Mouse (Mus musculus): Measurements from ENCODE around the gene Hoxc10. TPM values are rescaled to one million over a fixed set of nuclear protein-coding genes. Genes with fewer than 3 reads are reported as not detected.
A peak's percentile ranks its signal among the peaks of the same experiment; 100 is the strongest.

Hoxc10 gene
- polyA plus RNA-seq, 1 experiment = 0.28 TPM

DNA sequence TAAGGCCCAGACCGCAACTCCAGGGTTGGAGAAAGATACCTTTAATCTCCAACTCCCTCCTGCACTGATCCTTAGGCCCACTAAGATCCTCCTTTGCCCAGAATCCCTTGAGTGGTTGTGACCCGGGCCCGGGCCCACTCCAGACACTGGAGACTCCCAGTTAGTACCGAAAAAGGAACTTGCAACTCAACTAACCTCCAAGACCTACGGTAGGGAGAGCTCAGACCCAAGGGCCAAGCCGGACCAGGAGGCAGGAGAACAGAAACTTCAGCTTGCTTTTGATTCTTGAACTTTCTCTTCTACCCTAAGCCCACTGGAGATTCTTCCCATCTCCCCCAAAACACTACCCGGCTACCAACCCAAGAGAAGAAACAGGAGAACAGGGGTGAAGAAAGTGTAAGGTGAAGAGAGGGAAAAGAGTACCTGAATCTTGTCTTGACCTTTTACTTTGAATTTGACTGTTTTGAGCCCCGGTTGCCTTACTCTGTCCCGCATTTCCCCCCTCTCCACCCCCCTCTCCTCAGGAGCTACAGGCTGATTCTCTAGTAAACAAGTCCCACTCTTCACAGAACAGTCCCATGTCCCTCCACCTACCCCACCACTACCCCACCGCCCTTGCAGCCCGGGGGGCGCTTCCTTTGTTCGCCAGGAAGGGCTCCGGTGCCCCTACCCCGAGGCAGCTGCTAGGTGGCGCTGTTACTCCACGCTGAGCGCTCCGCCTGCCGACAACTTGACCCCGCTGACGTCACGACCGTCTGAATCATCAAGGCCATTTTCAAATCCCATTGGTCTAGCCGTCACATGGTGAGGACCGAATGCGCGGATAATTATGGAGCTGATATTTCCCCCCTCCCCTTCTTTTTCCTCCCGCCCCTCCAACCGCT, 462 bp upstream of the Hoxc10 start:
- TF ChIP-seq POLR2A (IDR thresholded peaks at IDR 0.05; ENCODE audit: borderline replicate concordance, low read depth, low read length) (no peak), CTCF (IDR thresholded peaks at IDR 0.05; ENCODE audit: low read depth, low read length) (no peak)
- peaks cover 6% of the 10 kb centered on the region; the same call in 1 of the 2 replicates for H3K4me1 ChIP-seq (ENCODE audit: control insufficient read depth, insufficient read depth, low read length)
- no peak overlapping the region for H3K4me3 ChIP-seq (ENCODE audit: insufficient read depth, low read length)

DNA sequence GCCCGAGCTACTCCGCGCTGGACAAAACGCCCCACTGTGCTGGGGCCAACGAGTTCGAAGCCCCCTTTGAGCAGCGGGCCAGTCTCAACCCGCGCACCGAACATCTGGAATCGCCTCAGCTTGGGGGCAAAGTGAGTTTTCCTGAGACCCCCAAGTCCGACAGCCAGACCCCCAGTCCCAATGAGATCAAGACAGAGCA, 615 bp downstream of the Hoxc10 start, which contains the start of gene Hoxc5:
Gene Hoxc5, plus strand, starts transcription at position 132 of the 199 bp plus-strand sequence.
- H3K4me1 ChIP-seq (ENCODE audit: control insufficient read depth, insufficient read depth, low read length) = peaks cover 6% of the 10 kb centered on the region; the same call in 1 of the 2 replicates
- no peak within 1 kb of the TSS for H3K27ac ChIP-seq (ENCODE audit: insufficient read depth, low read depth, low read length)
- H3K4me3 ChIP-seq (ENCODE audit: insufficient read depth, low read length) = no peak within 1 kb of the TSS
- TF ChIP-seq POLR2A (IDR thresholded peaks at IDR 0.05; ENCODE audit: borderline replicate concordance, low read depth, low read length) (no peak), CTCF (IDR thresholded peaks at IDR 0.05; ENCODE audit: low read depth, low read length) (no peak)

More for the DNA sequence above, 462 bp upstream of the Hoxc10 start:
- H3K27ac ChIP-seq (ENCODE audit: insufficient read depth, low read depth, low read length) = no peak overlapping the region

DNA sequence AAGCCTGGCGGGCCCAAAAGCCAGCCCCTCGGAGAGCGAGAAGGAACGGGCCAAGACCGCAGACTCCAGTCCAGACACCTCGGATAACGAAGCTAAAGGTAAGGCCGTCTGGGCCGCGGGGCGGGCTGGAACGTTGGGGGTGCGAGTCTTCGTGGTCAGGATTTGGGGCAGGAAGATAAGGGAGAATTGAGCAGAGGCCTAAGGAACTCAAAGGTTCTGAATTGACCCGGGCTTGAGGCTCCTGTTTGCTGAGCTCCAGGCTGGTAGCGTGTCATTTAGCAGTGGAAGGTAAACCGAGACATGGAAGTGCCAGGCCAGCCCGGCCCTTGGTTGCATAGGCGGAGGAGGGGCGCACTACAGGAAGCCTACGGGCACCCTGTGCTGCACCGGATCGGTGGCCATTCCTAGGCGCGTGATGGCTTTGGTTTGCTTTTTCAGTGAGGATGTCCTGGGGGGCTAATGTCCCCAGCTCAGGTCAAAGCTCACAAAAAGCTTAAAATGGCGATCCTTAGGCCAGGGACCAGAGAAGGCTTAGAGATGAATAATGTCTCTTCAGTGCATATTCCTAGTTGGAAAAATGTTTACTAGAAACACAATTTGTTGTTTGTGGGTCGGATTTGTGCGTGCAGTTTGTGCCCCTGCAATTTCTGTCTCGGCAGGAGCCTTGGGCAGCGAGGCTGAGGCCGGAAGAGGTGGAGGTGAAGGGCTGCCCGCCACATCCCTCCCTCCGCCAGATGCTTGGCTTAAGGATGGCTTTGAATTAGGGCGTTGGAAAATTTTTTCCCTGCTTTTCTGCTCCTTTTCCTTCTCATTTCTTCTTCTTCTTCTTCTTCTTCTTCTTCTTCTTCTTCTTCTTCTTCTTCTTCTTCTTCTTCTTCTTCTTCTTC, 1.2 kb downstream of the Hoxc10 start:
- Histone ChIP-seq H3K4me3 (ENCODE audit: insufficient read depth, low read length) (no peak overlapping the region), H3K4me1 (ENCODE audit: control insufficient read depth, insufficient read depth, low read length) (peaks cover 6% of the 10 kb centered on the region; the same call in 1 of the 2 replicates), H3K27ac (ENCODE audit: insufficient read depth, low read depth, low read length) (no peak overlapping the region)
- TF ChIP-seq POLR2A (IDR thresholded peaks at IDR 0.05; ENCODE audit: borderline replicate concordance, low read depth, low read length) (no peak), CTCF (IDR thresholded peaks at IDR 0.05; ENCODE audit: low read depth, low read length) (no peak)

DNA sequence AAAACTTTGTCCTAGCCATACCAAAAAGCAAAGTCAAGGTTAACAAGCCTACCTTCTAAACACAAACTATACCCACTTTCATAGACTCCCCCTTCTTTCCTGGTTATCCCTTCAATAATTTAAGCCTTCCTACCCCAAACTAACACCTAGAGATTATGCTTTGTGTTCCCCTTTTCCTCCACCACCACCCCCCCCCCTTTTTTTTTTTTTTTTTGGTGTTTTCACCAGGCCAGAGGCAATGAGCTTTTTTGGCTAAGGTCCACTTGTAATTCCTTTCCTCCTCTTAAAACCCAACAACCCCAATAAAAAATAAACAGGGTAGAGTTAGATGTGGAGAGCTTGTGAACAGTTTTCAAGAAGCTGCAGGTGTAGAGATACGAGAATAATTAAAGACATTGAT, 2.7 kb downstream of the Hoxc10 start:
- no peak overlapping the region for H3K4me3 ChIP-seq (ENCODE audit: insufficient read depth, low read length)
- no peak overlapping the region for H3K27ac ChIP-seq (ENCODE audit: insufficient read depth, low read depth, low read length)
- no peak for TF ChIP-seq CTCF (IDR thresholded peaks at IDR 0.05; ENCODE audit: low read depth, low read length)
- no peak for TF ChIP-seq POLR2A (IDR thresholded peaks at IDR 0.05; ENCODE audit: borderline replicate concordance, low read depth, low read length)
- H3K4me1 ChIP-seq (ENCODE audit: control insufficient read depth, insufficient read depth, low read length) = no peaks in the 10 kb centered on the region

DNA sequence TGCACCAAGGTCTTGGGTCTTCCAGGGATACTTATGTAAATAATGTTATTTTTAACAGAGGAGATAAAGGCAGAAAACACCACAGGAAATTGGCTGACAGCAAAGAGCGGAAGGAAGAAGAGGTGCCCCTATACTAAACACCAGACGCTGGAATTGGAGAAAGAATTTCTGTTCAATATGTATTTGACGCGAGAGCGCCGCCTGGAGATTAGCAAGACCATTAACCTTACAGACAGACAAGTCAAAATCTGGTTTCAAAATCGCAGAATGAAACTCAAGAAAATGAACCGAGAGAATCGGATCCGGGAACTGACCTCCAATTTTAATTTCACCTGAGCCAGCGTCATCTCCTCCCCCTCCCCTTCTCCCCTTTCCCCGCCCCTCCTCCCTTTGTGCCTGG, 4.1 kb downstream of the Hoxc10 start:
- no peak for TF ChIP-seq CTCF (IDR thresholded peaks at IDR 0.05; ENCODE audit: low read depth, low read length)
- no peak for TF ChIP-seq POLR2A (IDR thresholded peaks at IDR 0.05; ENCODE audit: borderline replicate concordance, low read depth, low read length)
- H3K27ac ChIP-seq (ENCODE audit: insufficient read depth, low read depth, low read length) = no peak overlapping the region
- H3K4me3 ChIP-seq (ENCODE audit: insufficient read depth, low read length) = no peak overlapping the region
- no peaks in the 10 kb centered on the region for H3K4me1 ChIP-seq (ENCODE audit: control insufficient read depth, insufficient read depth, low read length)

DNA sequence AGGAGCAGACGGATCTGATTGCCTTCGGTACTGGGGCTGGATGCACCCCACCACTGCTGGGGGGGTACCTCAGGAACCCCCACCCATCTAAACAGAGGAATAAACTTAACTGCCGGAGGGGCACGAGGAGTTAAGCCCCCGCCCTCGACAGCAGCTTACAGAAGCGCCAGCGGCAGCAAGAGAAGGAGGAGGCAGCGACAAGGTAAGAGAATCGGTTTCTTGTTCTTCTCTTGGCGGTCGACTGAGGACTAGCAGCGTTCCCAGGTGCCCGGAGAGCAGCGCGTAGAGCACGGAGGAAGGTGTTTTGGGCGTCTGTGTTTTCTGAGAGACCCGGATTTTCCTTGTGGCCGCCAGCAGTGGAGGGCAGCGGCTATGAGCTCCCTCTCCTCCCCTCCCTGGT, 5.7 kb downstream of the Hoxc10 start:
- no peak overlapping the region for H3K4me3 ChIP-seq (ENCODE audit: insufficient read depth, low read length)

DNA sequence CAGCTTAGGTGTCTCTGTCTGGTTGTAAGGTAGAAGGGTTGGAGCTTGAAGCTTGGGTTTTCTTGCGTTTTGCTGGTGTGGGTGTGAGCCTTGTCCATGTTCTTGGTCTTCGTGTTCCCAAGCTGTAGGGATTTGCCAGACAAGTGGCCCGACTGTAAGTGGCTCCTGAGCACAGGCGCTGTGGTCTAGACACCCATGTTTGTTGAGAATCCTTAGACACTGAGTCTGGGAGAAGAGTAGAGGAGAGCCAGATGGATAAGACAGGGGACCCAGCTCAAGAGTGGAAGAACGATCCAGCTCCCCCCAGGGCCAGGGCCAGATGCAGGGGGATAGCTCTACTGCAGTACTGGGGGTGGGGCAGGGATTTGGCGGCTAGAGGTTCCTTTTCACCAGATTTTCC, 6.2 kb downstream of the Hoxc10 start:
- Histone ChIP-seq H3K27ac (ENCODE audit: insufficient read depth, low read depth, low read length) (no peak overlapping the region), H3K4me1 (ENCODE audit: control insufficient read depth, insufficient read depth, low read length) (no peaks in the 10 kb centered on the region), H3K4me3 (ENCODE audit: insufficient read depth, low read length) (no peak overlapping the region)
- TF ChIP-seq CTCF (IDR thresholded peaks at IDR 0.05; ENCODE audit: low read depth, low read length) (no peak), POLR2A (IDR thresholded peaks at IDR 0.05; ENCODE audit: borderline replicate concordance, low read depth, low read length) (no peak)

More for the DNA sequence above, 5.7 kb downstream of the Hoxc10 start:
- no peak for TF ChIP-seq POLR2A (IDR thresholded peaks at IDR 0.05; ENCODE audit: borderline replicate concordance, low read depth, low read length)
- no peak for TF ChIP-seq CTCF (IDR thresholded peaks at IDR 0.05; ENCODE audit: low read depth, low read length)
- H3K4me1 ChIP-seq (ENCODE audit: control insufficient read depth, insufficient read depth, low read length) = no peaks in the 10 kb centered on the region
- no peak overlapping the region for H3K27ac ChIP-seq (ENCODE audit: insufficient read depth, low read depth, low read length)

DNA sequence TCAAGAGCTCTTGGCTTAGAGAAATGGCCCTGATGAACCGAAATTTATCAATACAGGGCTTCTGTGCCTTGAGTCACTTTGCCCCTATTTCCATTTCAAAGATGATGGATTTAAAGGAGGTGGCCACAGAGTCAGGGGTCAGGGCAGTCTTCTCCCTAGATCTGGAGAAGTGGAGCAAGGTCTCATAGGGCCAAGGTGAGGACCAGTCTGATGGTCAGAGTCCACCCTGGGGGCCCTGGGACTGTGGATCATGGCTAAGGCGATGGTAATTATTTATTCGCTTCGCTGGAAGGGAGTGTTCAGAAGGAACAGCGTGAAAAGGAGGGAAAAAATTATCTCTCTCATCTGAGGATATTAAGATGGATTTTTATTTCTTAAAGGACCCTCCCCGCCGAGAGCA, 8.4 kb downstream of the Hoxc10 start:
- no peak for TF ChIP-seq CTCF (IDR thresholded peaks at IDR 0.05; ENCODE audit: low read depth, low read length)
- TF ChIP-seq POLR2A (IDR thresholded peaks at IDR 0.05; ENCODE audit: borderline replicate concordance, low read depth, low read length) = no peak
- Histone ChIP-seq H3K4me1 (ENCODE audit: control insufficient read depth, insufficient read depth, low read length) (no peaks in the 10 kb centered on the region), H3K4me3 (ENCODE audit: insufficient read depth, low read length) (no peak overlapping the region), H3K27ac (ENCODE audit: insufficient read depth, low read depth, low read length) (no peak overlapping the region)

DNA sequence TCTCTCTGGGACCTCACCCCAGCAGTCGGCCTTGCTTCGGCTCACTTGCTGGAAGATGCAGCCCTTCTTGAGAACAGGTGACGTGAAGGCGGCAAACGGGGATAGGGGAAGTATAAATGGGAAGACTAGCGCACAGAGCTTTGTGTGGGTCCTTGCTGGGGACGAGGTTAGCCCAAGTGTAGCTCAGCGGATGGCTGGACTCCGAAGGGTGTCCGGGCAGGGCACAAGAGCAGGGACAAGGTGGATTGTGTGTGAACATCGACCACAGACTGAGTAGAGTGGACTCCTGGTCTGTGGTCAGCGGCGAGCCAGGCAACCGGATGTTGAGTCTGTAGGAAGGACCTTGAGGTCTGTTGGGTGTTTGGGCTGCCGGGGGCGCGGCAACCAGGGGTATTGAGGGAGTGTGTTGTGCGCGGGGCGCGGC, 9.1 kb downstream of the Hoxc10 start:
- no peak overlapping the region for H3K4me3 ChIP-seq (ENCODE audit: insufficient read depth, low read length)

DNA sequence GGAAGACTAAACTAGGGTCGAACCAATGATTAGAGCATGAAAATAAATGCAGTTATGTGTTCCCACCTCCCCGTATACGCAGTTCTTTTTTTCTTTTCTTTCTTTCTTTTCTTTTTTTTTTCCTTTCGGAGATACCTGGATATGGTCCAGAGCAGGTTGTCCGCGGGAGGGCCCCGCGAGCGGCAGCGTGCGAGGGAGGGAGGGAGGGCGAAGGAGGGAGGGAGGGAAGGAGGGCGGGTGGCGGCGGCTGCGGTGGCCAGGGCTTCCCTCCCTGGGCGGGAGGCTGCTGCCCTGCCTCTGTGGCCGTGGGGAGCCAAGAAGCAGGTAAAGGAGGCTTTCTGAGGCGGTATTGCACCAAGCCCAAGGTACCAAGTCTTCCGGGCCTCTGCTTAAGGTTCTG, 9.6 kb downstream of the Hoxc10 start, which contains the start of gene Hoxc9:
Gene Hoxc9, plus strand, starts transcription at position 269 of the 400 bp plus-strand sequence.
- H3K27ac ChIP-seq (ENCODE audit: insufficient read depth, low read depth, low read length) = no peak within 1 kb of the TSS
- no peaks in the 10 kb centered on the region for H3K4me1 ChIP-seq (ENCODE audit: control insufficient read depth, insufficient read depth, low read length)
- no peak for TF ChIP-seq CTCF (IDR thresholded peaks at IDR 0.05; ENCODE audit: low read depth, low read length)
- H3K4me3 ChIP-seq (ENCODE audit: insufficient read depth, low read length) = peak within 1 kb of the TSS; percentile 30

More for the DNA sequence above, 9.1 kb downstream of the Hoxc10 start:
- H3K27ac ChIP-seq (ENCODE audit: insufficient read depth, low read depth, low read length) = no peak overlapping the region
- no peaks in the 10 kb centered on the region for H3K4me1 ChIP-seq (ENCODE audit: control insufficient read depth, insufficient read depth, low read length)
- TF ChIP-seq POLR2A (IDR thresholded peaks at IDR 0.05; ENCODE audit: borderline replicate concordance, low read depth, low read length) (no peak), CTCF (IDR thresholded peaks at IDR 0.05; ENCODE audit: low read depth, low read length) (no peak)

Measured in bone marrow macrophage, adult 2 months (primary cell).